ENCODE assay signal across 19 mouse cellular contexts in genomic region chr12:101301872-101302271, GRCm38 (mm10).
"Had no signal": no experiment of that assay in that cellular context is flagged by ENCODE, and none has a peak within 500 bp of the region (broad histone marks: within the 10 kb centered on the region; RNA-seq: fewer than 3 reads in every experiment).

No protein-coding gene starts in this region.

- DNase-seq: lung, adult 18-20 months; lung, embryonic 14.5 days; lung, postnatal 10 days; lung, postnatal 4 days; midbrain, embryonic 14.5 days; retina, postnatal 1 day; right cerebral cortex, adult 18-20 months; right cerebral cortex, postnatal 25 days; right cerebral cortex, postnatal 4 days; spleen, adult 18-20 months; thymus, adult 18-20 months; thymus, postnatal 14 days; thymus, postnatal 36 days had no signal

- H3K36me3 ChIP-seq: midbrain, embryonic 10.5 days; midbrain, embryonic 12.5 days; neural tube, embryonic 13.5 days; neural tube, embryonic 15.5 days had no signal

- H3K9me3 ChIP-seq: midbrain, embryonic 10.5 days; midbrain, embryonic 12.5 days; neural tube, embryonic 13.5 days; neural tube, embryonic 15.5 days had no signal

- H3K27me3 ChIP-seq: midbrain, embryonic 12.5 days; neural tube, embryonic 13.5 days; neural tube, embryonic 15.5 days had no signal

- H3K4me3 ChIP-seq: midbrain, embryonic 10.5 days; midbrain, embryonic 12.5 days; myocyte; neural tube, embryonic 13.5 days; neural tube, embryonic 15.5 days had no signal

- H3K27ac ChIP-seq: midbrain, embryonic 10.5 days; midbrain, embryonic 12.5 days; neural tube, embryonic 13.5 days; neural tube, embryonic 15.5 days had no signal

- H3K9ac ChIP-seq: lung, embryonic 14.5 days; midbrain, embryonic 12.5 days; neural tube, embryonic 13.5 days; neural tube, embryonic 15.5 days had no signal

- ATAC-seq: midbrain, embryonic 16.5 days had no signal

- H3K4me1 ChIP-seq: midbrain, embryonic 10.5 days; midbrain, embryonic 12.5 days; neural tube, embryonic 13.5 days; neural tube, embryonic 15.5 days had no signal

- H3K4me2 ChIP-seq: lung, embryonic 14.5 days; midbrain, embryonic 12.5 days; neural tube, embryonic 13.5 days; neural tube, embryonic 15.5 days had no signal
